Mouse (Mus musculus) embryo, embryonic 10 days (tissue): ENCODE data around the gene Man2a2.
A peak's percentile ranks its signal among the peaks of the same experiment; 100 is the strongest.

ENCODE experiments used
- DNase-seq: peaks from one replicate; pipeline ENCODE4 v3.0.0-alpha.2; 2015; ENCODE audit warnings: low spot score

Gene Man2a2

GRCm38 (mm10) chr7:80371041-80371751 lies at the start of gene Man2a2:
Gene Man2a2 (minus strand): TSS chr7:80371375.
- DNase-seq, result peak; percentile 78

DNA sequence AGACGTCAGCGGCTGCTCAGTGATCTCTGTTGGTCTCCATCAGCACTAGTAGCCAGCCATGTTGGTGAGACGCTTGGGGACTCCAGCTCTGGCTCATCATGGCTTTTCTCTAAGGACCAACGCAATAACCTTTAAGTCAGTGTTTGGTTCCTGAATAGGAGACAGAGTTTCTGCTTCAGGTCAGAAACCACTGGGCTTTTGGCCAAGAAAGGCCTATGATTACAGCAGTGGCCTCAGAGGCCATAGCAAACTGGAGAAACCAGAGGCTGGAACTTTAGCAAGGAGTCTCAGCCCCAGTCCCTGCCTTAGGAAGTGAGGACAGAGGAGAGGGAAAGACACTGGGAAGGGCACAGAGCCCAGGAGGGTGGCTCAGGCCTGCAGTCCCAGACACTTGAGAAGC lies 49.4 kb upstream of the Man2a2 start:
- no peak for DNase-seq

DNA sequence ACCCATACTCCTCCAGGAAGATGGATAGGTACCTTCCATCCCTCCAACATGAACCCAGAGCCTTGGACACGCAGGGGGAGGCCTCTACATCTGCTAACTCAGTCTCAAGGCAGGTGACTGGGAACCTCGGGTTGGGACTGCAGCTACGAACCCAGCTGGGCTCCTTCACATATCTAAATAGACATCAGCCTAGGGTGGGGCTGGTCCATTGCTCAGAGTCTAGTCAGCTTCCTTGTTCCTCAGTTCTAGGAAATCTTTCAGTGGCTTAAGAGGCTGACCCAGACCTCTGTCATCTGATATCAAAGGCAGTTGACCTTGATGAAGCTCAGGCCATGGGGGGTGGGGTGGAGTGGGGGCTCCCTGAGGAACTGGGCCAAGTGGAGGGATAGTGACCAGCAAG lies 48.1 kb upstream of the Man2a2 start:
- DNase-seq, result no peak

GRCm38 (mm10) chr7:80418036-80418435 lies 46.9 kb upstream of the Man2a2 start:
- no peak for DNase-seq

- no peak for DNase-seq
These were observed 46.4 kb upstream of the Man2a2 start for GRCm38 (mm10) chr7:80417601-80418000.

- no peak for DNase-seq
These were observed 45.8 kb upstream of the Man2a2 start for GRCm38 (mm10) chr7:80416969-80417368.

- DNase-seq, result no peak
These were observed 43.2 kb upstream of the Man2a2 start for GRCm38 (mm10) chr7:80414303-80414855.

GRCm38 (mm10) chr7:80413512-80414302 lies 42.5 kb upstream of the Man2a2 start:
- DNase-seq, result no peak

GRCm38 (mm10) chr7:80412781-80413180 lies 41.6 kb upstream of the Man2a2 start:
- DNase-seq, result no peak

- DNase-seq, result no peak
These were observed 41.1 kb upstream of the Man2a2 start for GRCm38 (mm10) chr7:80412279-80412678.

GRCm38 (mm10) chr7:80410380-80410779 lies 39.2 kb upstream of the Man2a2 start:
- no peak for DNase-seq

DNA sequence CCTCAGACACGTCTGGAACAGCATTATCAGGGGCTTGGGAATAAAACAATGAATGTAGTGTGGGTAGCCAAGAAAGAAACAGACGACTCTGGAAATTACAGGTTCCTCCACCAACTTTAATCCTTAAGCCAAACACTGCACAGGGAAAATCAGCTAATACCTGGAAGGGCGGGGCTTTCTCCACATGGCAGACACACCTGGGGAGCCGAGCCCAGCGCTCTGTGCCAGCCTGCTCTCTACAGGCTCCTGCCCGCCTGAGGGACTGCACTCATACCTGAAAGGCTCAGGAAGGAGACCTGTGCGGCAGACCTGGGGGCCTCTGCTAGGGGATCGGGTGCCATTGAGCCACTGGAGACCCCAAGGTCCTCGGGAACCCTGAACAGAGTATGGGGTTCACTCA lies 36.5 kb upstream of the Man2a2 start:
- no peak for DNase-seq

- DNase-seq, result no peak
These were observed 35.0 kb upstream of the Man2a2 start for GRCm38 (mm10) chr7:80406186-80406585.

DNA sequence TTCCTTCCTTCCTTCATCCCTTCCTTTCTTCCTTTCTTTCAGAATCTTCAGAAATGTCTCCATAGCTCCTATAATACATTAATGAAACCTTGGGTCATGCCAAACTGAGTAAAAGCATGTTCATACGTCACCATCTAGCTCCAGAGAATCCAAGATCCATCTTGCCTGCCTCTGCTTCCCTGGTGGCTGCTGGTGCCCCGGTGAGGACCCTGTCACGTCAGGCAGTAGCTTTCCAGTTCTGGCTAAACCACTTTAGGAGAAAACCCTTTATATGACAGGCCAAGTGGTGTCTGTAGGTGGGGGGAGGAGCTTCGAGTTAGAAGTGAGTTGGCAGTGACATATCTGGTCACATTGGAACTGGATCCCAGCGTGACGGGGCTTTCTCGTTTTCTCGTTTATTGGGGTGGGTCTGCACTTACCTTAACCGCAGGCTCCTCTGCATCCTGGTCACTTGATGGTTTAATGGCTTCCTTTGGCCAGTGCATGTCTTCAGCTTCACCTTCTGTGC lies 34.1 kb upstream of the Man2a2 start, which contains the start of gene Furin:
Furin (minus strand) TSS at position 249 of the 508 bp plus-strand sequence.
- no peak for DNase-seq

DNA sequence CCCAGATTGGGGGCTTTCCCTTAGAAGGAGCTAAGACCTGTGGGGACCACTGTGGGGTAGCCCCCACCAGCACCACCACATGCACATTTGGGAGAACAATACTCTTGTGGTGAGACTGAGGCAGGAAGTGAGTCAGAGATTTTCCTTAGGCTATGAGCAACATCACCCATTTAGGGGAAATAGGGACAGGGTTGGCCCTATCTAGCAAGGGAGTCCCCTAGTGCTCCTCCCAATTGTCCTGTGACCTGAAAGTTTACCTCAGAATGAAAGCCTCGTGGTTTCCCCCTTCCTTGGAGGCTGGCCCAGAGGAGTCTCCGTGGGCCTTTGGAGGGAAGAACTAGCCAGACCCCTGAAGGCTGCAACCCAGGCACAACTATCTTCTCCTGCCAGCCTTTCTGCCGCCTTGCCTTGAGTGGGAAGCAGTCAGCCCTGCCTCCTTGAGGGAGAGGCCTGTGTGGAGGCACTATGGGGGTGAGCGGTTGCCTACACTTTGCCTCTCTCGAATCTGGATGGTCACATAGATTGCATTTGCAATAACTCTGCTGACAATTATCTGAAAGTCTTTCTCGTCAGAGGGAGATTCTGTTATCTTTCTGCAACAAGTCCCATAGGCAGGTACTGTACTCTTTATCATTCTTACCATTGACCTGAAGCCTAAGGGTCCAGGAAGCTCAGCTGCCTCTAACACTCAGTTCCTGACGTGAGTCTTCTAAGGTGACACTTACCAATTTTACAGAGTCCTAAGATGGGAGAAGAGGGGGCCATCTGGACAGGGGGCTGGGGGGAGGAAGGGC lies 33.1 kb upstream of the Man2a2 start:
- no peak for DNase-seq

DNA sequence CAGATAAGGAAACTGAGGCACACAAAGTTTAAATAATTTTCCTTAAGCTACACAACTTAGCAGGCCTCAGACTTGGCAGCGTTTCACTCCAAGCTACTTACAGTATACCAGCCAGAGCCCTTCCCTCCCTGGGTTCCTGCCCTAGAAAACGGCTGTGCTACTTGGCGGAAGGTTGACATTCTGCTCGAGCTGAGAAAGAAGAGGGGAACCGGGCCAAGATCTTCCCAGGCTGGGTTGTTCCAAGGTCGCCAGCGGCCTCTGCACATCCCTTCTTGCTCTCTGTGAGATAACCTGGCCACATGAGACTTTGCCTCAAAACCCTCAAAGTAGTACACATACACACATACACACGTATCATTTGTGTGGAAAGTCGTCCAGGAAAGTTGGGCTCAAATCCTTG lies 32.4 kb upstream of the Man2a2 start:
- DNase-seq, result no peak

- peak; percentile 65 for DNase-seq
These were observed 31.6 kb upstream of the Man2a2 start for GRCm38 (mm10) chr7:80402651-80403321.

DNA sequence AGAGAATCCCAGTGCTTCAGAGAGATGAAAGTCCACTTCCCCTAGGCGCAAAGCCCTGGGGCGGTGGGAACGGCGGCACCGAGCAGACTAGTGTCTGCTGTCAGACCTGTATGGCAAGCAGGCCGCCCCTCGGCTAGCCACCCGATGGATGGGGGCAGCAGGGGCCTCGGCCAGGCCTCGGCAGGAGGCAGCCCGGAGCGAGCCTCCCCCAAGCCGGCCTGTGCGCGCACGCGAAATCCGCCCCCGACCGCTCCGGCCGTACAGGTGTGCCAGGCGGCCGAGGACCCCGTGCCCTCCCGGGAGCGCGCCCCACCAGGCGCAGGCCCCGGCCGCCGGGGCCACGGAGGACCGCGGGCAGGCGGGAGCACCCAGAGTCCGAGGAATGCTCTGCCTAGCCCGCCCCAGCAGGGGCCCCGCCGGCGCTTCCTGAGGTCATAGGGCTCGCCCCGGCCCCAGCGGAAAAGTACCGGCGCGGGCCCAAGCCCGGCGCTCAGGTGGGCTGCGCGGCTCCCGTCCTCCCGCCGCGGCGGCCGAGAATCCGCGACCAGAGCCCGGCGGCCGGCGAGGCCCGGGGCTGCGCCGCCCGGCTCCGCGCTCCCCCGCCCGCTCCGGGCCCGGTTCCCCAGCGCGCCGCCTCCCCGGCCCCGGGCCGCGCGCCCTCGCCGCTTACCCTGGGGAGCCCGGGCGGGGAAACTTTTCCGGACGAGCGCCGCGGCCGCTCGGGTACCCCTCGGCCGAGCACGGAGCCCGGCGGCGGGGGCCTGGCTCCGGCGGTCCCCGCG lies 30.9 kb upstream of the Man2a2 start:
- peak; percentile 46 for DNase-seq

DNA sequence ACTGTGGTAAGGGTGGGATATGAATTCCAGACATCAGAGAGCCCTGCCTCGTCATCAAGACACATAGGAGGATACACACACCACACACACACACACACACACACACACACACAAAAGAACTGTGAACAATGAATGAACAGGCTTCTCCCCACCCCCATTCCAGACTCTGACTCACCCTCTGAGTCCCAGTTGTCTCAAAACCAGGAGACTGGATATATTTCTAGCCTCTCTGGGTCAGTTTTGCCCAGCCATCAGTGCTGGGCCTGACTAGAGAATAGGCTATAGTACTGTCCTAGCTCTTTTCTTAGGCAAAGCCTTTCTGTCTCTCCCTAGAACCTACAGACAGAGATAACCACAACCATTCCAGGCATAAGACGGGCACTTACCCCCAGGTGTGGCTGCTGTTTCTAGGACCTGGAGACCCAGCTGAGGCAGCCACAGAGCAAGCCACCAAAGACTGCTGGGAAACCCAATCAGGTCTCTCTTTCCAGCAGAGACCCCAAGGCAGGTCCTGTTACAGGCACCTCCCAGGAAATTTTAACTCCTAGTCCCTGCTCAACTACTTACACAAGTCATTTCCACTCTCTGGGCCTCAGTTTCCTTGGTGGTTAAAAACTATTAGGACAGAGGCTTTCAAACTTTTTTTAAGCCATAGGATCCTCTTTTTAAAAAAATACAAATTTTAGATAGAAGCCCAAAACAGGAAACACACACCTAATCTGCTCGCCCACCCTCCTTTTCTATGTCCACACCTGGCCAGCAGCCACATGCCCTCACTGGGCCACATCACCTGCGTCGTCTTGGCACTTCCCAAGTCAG lies 30.1 kb upstream of the Man2a2 start:
- no peak for DNase-seq

GRCm38 (mm10) chr7:80400571-80400970 lies 29.4 kb upstream of the Man2a2 start:
- no peak for DNase-seq
